Mouse (Mus musculus) lung, embryonic 14.5 days (tissue): ENCODE data around the gene Aqp9. TPM values are rescaled to one million over a fixed set of nuclear protein-coding genes. Genes with fewer than 3 reads are reported as not detected.

Experiments
- ATAC-seq: fragments of 200-750 bp; cut with Nextera tagmentation; 2 replicates; pipeline ENCODE4 v1.8.0; 2017; ENCODE audit warnings: mild to moderate bottlenecking, moderate TSS enrichment, moderate library complexity; ENCODE audit not compliant: insufficient read depth
- DNase-seq: peaks from one replicate; pipeline ENCODE4 v3.0.0-alpha.2; 2015
- H3K27ac ChIP-seq: fragments of 300-500 bp; sonication (generic); 2 replicates; pipeline ENCODE4 v1.5.1; 2014; ENCODE audit warnings: low read depth, mild to moderate bottlenecking, moderate library complexity
- H3K27me3 ChIP-seq: fragments of 300-500 bp; sonication (generic); 2 replicates; pipeline ENCODE4 v1.6.1; 2014; ENCODE audit warnings: low read length, control low read depth; ENCODE audit not compliant: insufficient read depth
- H3K36me3 ChIP-seq: fragments of 300-500 bp; sonication (generic); 2 replicates; pipeline ENCODE4 v1.6.1; 2014; ENCODE audit warnings: control low read depth; ENCODE audit not compliant: insufficient read depth
- H3K4me1 ChIP-seq: fragments of 300-500 bp; sonication (generic); 2 replicates; pipeline ENCODE4 v1.6.1; 2014; ENCODE audit warnings: antibody characterized with exemption, control low read depth; ENCODE audit not compliant: insufficient read depth
- H3K4me2 ChIP-seq: fragments of 300-500 bp; sonication (generic); 2 replicates; pipeline ENCODE4 v1.6.1; 2014; ENCODE audit warnings: mild to moderate bottlenecking
- H3K4me3 ChIP-seq: fragments of 300-500 bp; sonication (generic); 2 replicates; pipeline ENCODE4 v1.5.1; 2014; ENCODE audit warnings: low read depth, low read length
- H3K9ac ChIP-seq: fragments of 300-500 bp; sonication (generic); 2 replicates; pipeline ENCODE4 v1.6.1; 2014
- H3K9me3 ChIP-seq: fragments of 300-500 bp; sonication (generic); 2 replicates; pipeline ENCODE4 v1.6.1; 2016; ENCODE audit warnings: low read depth, low read length, control low read depth
- CTCF ChIP-seq: IDR thresholded peaks from 2 replicates; pipeline ENCODE4 v1.5.1; 2016; ENCODE audit warnings: antibody characterized with exemption, low read depth
- WGBS: fragments of 180-500 bp; shearing (Covaris S2); extraction: QIAGEN DNeasy Blood & Tissue Kit; methylation state at CpG from one replicate; pipeline ENCODE4 v1.1.7; 2014; 5-methylcytosine and 5-hydroxymethylcytosine counted together
- polyA plus RNA-seq: library from polyadenylated mRNA; unstranded; fragments of >200 nt; fragmentation: Nextera tagmentation; extraction: Ambion mirVana; gene quantifications from 2 replicates; pipeline ENCODE4 v1.2.1, GENCODE M21; 2014

Aqp9 gene
- polyA plus RNA-seq, 1 experiment from 2014 or later = 0.42 TPM

- H3K4me3 ChIP-seq = no peak overlapping the region
- H3K27me3 ChIP-seq = no peaks in the 10 kb centered on the region
- H3K27ac ChIP-seq = no peak overlapping the region
- ATAC-seq (no peak), DNase-seq (no peak)
- no peak for TF ChIP-seq CTCF
- no peaks in the 10 kb centered on the region for H3K9me3 ChIP-seq
- H3K4me2 ChIP-seq = no peak overlapping the region
- H3K4me1 ChIP-seq = no peaks in the 10 kb centered on the region
- no peaks in the 10 kb centered on the region for H3K36me3 ChIP-seq
- no peak overlapping the region for H3K9ac ChIP-seq
Observed at GRCm38 (mm10) chr9:71185285-71185684, 16.8 kb upstream of the Aqp9 start.

- ATAC-seq = peak; percentile 62; the same call in 1 of the 2 replicates
- Histone ChIP-seq H3K27me3 (no peaks in the 10 kb centered on the region), H3K9ac (no peak overlapping the region), H3K27ac (no peak overlapping the region), H3K9me3 (no peaks in the 10 kb centered on the region), H3K4me2 (no peak overlapping the region), H3K36me3 (no peaks in the 10 kb centered on the region), H3K4me3 (no peak overlapping the region), H3K4me1 (no peaks in the 10 kb centered on the region)
- peak; percentile 83 for DNase-seq
- 53% methylated on average over 8 of the region's 8 CpGs for WGBS
- TF ChIP-seq CTCF = peak; percentile 52
Observed at GRCm38 (mm10) chr9:71179964-71180700, 11.7 kb upstream of the Aqp9 start.

GRCm38 (mm10) chr9:71179276-71179896 lies 10.9 kb upstream of the Aqp9 start:
- TF ChIP-seq CTCF = no peak
- Histone ChIP-seq H3K9me3 (no peaks in the 10 kb centered on the region), H3K27ac (no peak overlapping the region), H3K4me2 (no peak overlapping the region), H3K27me3 (no peaks in the 10 kb centered on the region), H3K4me1 (no peaks in the 10 kb centered on the region), H3K36me3 (no peaks in the 10 kb centered on the region), H3K4me3 (no peak overlapping the region), H3K9ac (no peak overlapping the region)
- DNase-seq = no peak
- WGBS = 55% methylated on average over 6 of the region's 6 CpGs
- ATAC-seq = peak; percentile 28; the same call in 1 of the 2 replicates

- Histone ChIP-seq H3K4me2 (no peak overlapping the region), H3K4me1 (no peaks in the 10 kb centered on the region), H3K9me3 (no peaks in the 10 kb centered on the region), H3K27ac (no peak overlapping the region), H3K27me3 (no peaks in the 10 kb centered on the region), H3K4me3 (no peak overlapping the region), H3K9ac (no peak overlapping the region), H3K36me3 (no peaks in the 10 kb centered on the region)
- ATAC-seq = no peak
- WGBS = 67% methylated on average over 1 of the region's 1 CpGs
- no peak for DNase-seq
- TF ChIP-seq CTCF = no peak
Observed at GRCm38 (mm10) chr9:71175686-71176085, 7.2 kb upstream of the Aqp9 start.

- 67% methylated on average over 5 of the region's 5 CpGs for WGBS
- Histone ChIP-seq H3K9ac (no peak overlapping the region), H3K27me3 (no peaks in the 10 kb centered on the region), H3K4me2 (no peak overlapping the region), H3K36me3 (no peaks in the 10 kb centered on the region), H3K4me1 (no peaks in the 10 kb centered on the region), H3K9me3 (no peaks in the 10 kb centered on the region), H3K4me3 (no peak overlapping the region), H3K27ac (no peak overlapping the region)
- TF ChIP-seq CTCF = no peak
- DNase-seq (no peak), ATAC-seq (no peak)
Observed at GRCm38 (mm10) chr9:71174316-71174975, 6.0 kb upstream of the Aqp9 start.

GRCm38 (mm10) chr9:71173533-71173932 lies 5.1 kb upstream of the Aqp9 start:
- WGBS = 60% methylated on average over 9 of the region's 9 CpGs
- H3K4me1 ChIP-seq = peaks cover 5% of the 10 kb centered on the region
- no peak for DNase-seq
- no peak overlapping the region for H3K4me3 ChIP-seq
- no peaks in the 10 kb centered on the region for H3K27me3 ChIP-seq
- ATAC-seq = no peak
- no peak for TF ChIP-seq CTCF
- H3K9ac ChIP-seq = no peak overlapping the region
- no peaks in the 10 kb centered on the region for H3K36me3 ChIP-seq
- H3K27ac ChIP-seq = no peak overlapping the region
- no peak overlapping the region for H3K4me2 ChIP-seq
- H3K9me3 ChIP-seq = no peaks in the 10 kb centered on the region
